Mouse (Mus musculus): ENCODE results near the gene Parpbp. TPM values are rescaled to one million over a fixed set of nuclear protein-coding genes. Genes with fewer than 3 reads are reported as not detected.

Gene Parpbp
- polyA plus RNA-seq (2012; fragmentation: generic; extraction: Trizol), result 1 to 10 TPM in 1 of 2 experiments, under 1 TPM in 1; 0.46 to 5.2 TPM

DNA sequence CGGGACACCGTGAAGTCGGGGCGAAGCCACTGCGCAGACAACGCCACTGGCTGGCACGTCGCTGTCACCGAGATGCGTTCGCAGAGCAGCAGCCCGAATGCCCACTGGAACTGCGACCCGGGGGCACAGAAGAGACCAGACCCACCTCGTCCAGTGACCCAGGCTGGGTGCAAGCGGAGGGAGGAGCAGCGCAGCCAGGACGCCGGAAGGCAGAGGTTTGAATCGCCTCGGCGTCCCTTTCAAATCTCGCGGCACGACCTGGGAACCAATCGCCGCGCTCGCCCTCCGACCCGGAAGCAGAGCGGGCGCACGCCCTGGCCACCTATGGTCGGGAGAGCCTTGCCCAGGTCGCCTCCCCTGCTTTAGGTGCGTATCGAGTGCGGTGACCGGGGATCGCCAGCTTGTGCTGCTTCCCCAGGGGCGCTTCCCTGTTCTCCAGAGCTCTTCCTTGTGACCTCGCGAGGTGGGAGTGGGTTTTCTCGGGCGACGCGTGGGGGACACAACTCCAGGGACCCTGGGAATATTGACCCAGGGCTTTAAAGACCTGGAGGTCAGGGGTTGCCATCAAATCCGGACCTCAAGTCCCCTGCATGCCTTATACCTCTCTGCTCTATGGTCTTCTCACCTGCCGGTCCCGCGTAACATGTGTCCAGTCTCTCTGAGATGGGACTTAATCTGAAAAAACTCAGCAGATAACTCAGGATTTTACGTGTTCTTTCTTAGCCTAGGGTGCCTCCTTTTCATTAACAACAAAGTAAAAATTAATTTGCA lies at the start of gene Parpbp, which contains the start of gene Nup37:
Parpbp (minus strand) TSS at position 235 of the 771 bp plus-strand sequence.
Nup37 (plus strand) TSS at position 286 of the 771 bp plus-strand sequence.

GRCm38 (mm10) chr10:88090772-88091171 lies 56.0 kb downstream of the Parpbp start, which contains the start of gene Pmch:
Pmch (plus strand) TSS chr10:88091072.

Other genes with a start within 250 kb of the Parpbp start
- not detected for gene Pmch, start 55.9 kb downstream of the Parpbp start, polyA plus RNA-seq (2012; fragmentation: generic; extraction: Trizol)
- 10 to 100 TPM in 1 of 2 experiments, 1 to 10 TPM in 1; 8.7 to 27.7 TPM for gene Nup37, start 51 bp upstream of the Parpbp start, polyA plus RNA-seq (2012; fragmentation: generic; extraction: Trizol)
- 100 to 1,000 TPM in 1 of 2 experiments, 10 to 100 TPM in 1; 18.8 to 128 TPM for gene Washc3, start 54.2 kb upstream of the Parpbp start, polyA plus RNA-seq (2012; fragmentation: generic; extraction: Trizol)
- gene Dram1, start 232.1 kb upstream of the Parpbp start, polyA plus RNA-seq (2012; fragmentation: generic; extraction: Trizol), result 1 to 10 TPM in 1 of 2 experiments, under 1 TPM in 1; 0.35 to 5.0 TPM
- 1 to 10 TPM; 1.5 to 8.8 TPM for gene Gnptab, start 232.2 kb upstream of the Parpbp start, polyA plus RNA-seq (2012; fragmentation: generic; extraction: Trizol)